Mouse (Mus musculus): Measurements from ENCODE around the gene Zmynd11. TPM values are rescaled to one million over a fixed set of nuclear protein-coding genes. Genes with fewer than 3 reads are reported as not detected.
A peak's percentile ranks its signal among the peaks of the same experiment; 100 is the strongest.

Gene Zmynd11
- polyA plus RNA-seq, 1 experiment from 2014 or later, result 198 TPM

- Histone ChIP-seq H3K4me1 (replicated peaks; ENCODE audit: control insufficient read depth, insufficient read depth, low read length) (peaks cover 25% of the 10 kb centered on the region), H3K27ac (ENCODE audit: low read length) (peak overlapping the region; percentile 98), H3K9ac (replicated peaks; ENCODE audit: low read depth, low read length) (peak overlapping the region; percentile 97), H3K36me3 (ENCODE audit: control insufficient read depth, insufficient read depth) (no peaks in the 10 kb centered on the region), H3K4me3 (replicated peaks; ENCODE audit: low read length) (peak overlapping the region; percentile 99), H3K9me3 (ENCODE audit: control insufficient read depth, low read length) (no peaks in the 10 kb centered on the region), H3K27me3 (replicated peaks; ENCODE audit: control insufficient read depth, insufficient read depth, low read length) (no peaks in the 10 kb centered on the region), H3K4me2 (ENCODE audit: low read length) (peak overlapping the region; percentile 83)
- under 1% methylated on average over 61 of the region's 111 CpGs for WGBS
- peak; percentile 77 for ATAC-seq
Measured at GRCm38 (mm10) chr13:9763828-9764645, 1.1 kb downstream of the Zmynd11 start.

- Histone ChIP-seq H3K36me3 (ENCODE audit: control insufficient read depth, insufficient read depth) (no peaks in the 10 kb centered on the region), H3K9me3 (ENCODE audit: control insufficient read depth, low read length) (no peaks in the 10 kb centered on the region), H3K4me3 (replicated peaks; ENCODE audit: low read length) (peak overlapping the region; percentile 99), H3K4me1 (replicated peaks; ENCODE audit: control insufficient read depth, insufficient read depth, low read length) (peaks cover 30% of the 10 kb centered on the region), H3K27me3 (replicated peaks; ENCODE audit: control insufficient read depth, insufficient read depth, low read length) (no peaks in the 10 kb centered on the region), H3K27ac (ENCODE audit: low read length) (peak overlapping the region; percentile 98), H3K4me2 (ENCODE audit: low read length) (peak overlapping the region; percentile 83), H3K9ac (replicated peaks; ENCODE audit: low read depth, low read length) (peak overlapping the region; percentile 97)
- peak; percentile 10 for ATAC-seq
- 2% methylated on average over 21 of the region's 21 CpGs for WGBS
Measured at GRCm38 (mm10) chr13:9763100-9763827, 1.9 kb downstream of the Zmynd11 start.

GRCm38 (mm10) chr13:9760057-9760456 lies 5.1 kb downstream of the Zmynd11 start:
- no peak overlapping the region for H3K4me3 ChIP-seq (replicated peaks; ENCODE audit: low read length)
- peaks cover 26% of the 10 kb centered on the region for H3K4me1 ChIP-seq (replicated peaks; ENCODE audit: control insufficient read depth, insufficient read depth, low read length)
- H3K4me2 ChIP-seq (ENCODE audit: low read length), result no peak overlapping the region
- 15% methylated on average over 6 of the region's 6 CpGs for WGBS
- H3K36me3 ChIP-seq (ENCODE audit: control insufficient read depth, insufficient read depth), result no peaks in the 10 kb centered on the region
- peak; percentile 18; the same call in 1 of the 2 replicates for ATAC-seq
- no peaks in the 10 kb centered on the region for H3K27me3 ChIP-seq (replicated peaks; ENCODE audit: control insufficient read depth, insufficient read depth, low read length)
- no peak overlapping the region for H3K9ac ChIP-seq (replicated peaks; ENCODE audit: low read depth, low read length)
- no peaks in the 10 kb centered on the region for H3K9me3 ChIP-seq (ENCODE audit: control insufficient read depth, low read length)
- no peak overlapping the region for H3K27ac ChIP-seq (ENCODE audit: low read length)

- Histone ChIP-seq H3K36me3 (ENCODE audit: control insufficient read depth, insufficient read depth) (no peaks in the 10 kb centered on the region), H3K27me3 (replicated peaks; ENCODE audit: control insufficient read depth, insufficient read depth, low read length) (no peaks in the 10 kb centered on the region), H3K9ac (replicated peaks; ENCODE audit: low read depth, low read length) (no peak overlapping the region), H3K9me3 (ENCODE audit: control insufficient read depth, low read length) (no peaks in the 10 kb centered on the region), H3K27ac (ENCODE audit: low read length) (no peak overlapping the region; the same call in 1 of the 2 replicates), H3K4me3 (replicated peaks; ENCODE audit: low read length) (no peak overlapping the region), H3K4me2 (ENCODE audit: low read length) (peak overlapping the region; percentile 2), H3K4me1 (replicated peaks; ENCODE audit: control insufficient read depth, insufficient read depth, low read length) (peaks cover 28% of the 10 kb centered on the region)
- WGBS, result 12% methylated on average over 9 of the region's 9 CpGs
- peak; percentile 77 for ATAC-seq
Measured at GRCm38 (mm10) chr13:9757842-9758491, 7.2 kb downstream of the Zmynd11 start.

GRCm38 (mm10) chr13:9753706-9754105 lies 11.4 kb downstream of the Zmynd11 start:
- Histone ChIP-seq H3K27ac (ENCODE audit: low read length) (no peak overlapping the region), H3K9ac (replicated peaks; ENCODE audit: low read depth, low read length) (no peak overlapping the region), H3K4me3 (replicated peaks; ENCODE audit: low read length) (no peak overlapping the region), H3K9me3 (ENCODE audit: control insufficient read depth, low read length) (no peaks in the 10 kb centered on the region), H3K4me2 (ENCODE audit: low read length) (no peak overlapping the region), H3K4me1 (replicated peaks; ENCODE audit: control insufficient read depth, insufficient read depth, low read length) (peaks cover 19% of the 10 kb centered on the region), H3K27me3 (replicated peaks; ENCODE audit: control insufficient read depth, insufficient read depth, low read length) (no peaks in the 10 kb centered on the region), H3K36me3 (ENCODE audit: control insufficient read depth, insufficient read depth) (no peaks in the 10 kb centered on the region)
- WGBS, result 47% methylated on average over 3 of the region's 3 CpGs
- no peak for ATAC-seq

GRCm38 (mm10) chr13:9750320-9750719 lies 14.8 kb downstream of the Zmynd11 start:
- Histone ChIP-seq H3K4me2 (ENCODE audit: low read length) (no peak overlapping the region), H3K36me3 (ENCODE audit: control insufficient read depth, insufficient read depth) (no peaks in the 10 kb centered on the region), H3K27ac (ENCODE audit: low read length) (no peak overlapping the region), H3K4me1 (replicated peaks; ENCODE audit: control insufficient read depth, insufficient read depth, low read length) (peaks cover 9% of the 10 kb centered on the region), H3K4me3 (replicated peaks; ENCODE audit: low read length) (no peak overlapping the region), H3K9me3 (ENCODE audit: control insufficient read depth, low read length) (no peaks in the 10 kb centered on the region), H3K27me3 (replicated peaks; ENCODE audit: control insufficient read depth, insufficient read depth, low read length) (no peaks in the 10 kb centered on the region), H3K9ac (replicated peaks; ENCODE audit: low read depth, low read length) (no peak overlapping the region)
- ATAC-seq, result peak; percentile 53
- 13% methylated on average over 1 of the region's 1 CpGs for WGBS

- 80% methylated on average over 4 of the region's 4 CpGs for WGBS
- Histone ChIP-seq H3K9ac (replicated peaks; ENCODE audit: low read depth, low read length) (no peak overlapping the region), H3K4me3 (replicated peaks; ENCODE audit: low read length) (no peak overlapping the region), H3K36me3 (ENCODE audit: control insufficient read depth, insufficient read depth) (no peaks in the 10 kb centered on the region), H3K9me3 (ENCODE audit: control insufficient read depth, low read length) (no peaks in the 10 kb centered on the region), H3K27me3 (replicated peaks; ENCODE audit: control insufficient read depth, insufficient read depth, low read length) (no peaks in the 10 kb centered on the region), H3K27ac (ENCODE audit: low read length) (no peak overlapping the region), H3K4me1 (replicated peaks; ENCODE audit: control insufficient read depth, insufficient read depth, low read length) (peaks cover 9% of the 10 kb centered on the region), H3K4me2 (ENCODE audit: low read length) (no peak overlapping the region)
- ATAC-seq, result no peak
Measured at GRCm38 (mm10) chr13:9749796-9750195, 15.3 kb downstream of the Zmynd11 start.

- Histone ChIP-seq H3K27ac (ENCODE audit: low read length) (no peak overlapping the region), H3K36me3 (ENCODE audit: control insufficient read depth, insufficient read depth) (no peaks in the 10 kb centered on the region), H3K9me3 (ENCODE audit: control insufficient read depth, low read length) (no peaks in the 10 kb centered on the region), H3K27me3 (replicated peaks; ENCODE audit: control insufficient read depth, insufficient read depth, low read length) (no peaks in the 10 kb centered on the region), H3K4me1 (replicated peaks; ENCODE audit: control insufficient read depth, insufficient read depth, low read length) (peaks cover 14% of the 10 kb centered on the region), H3K4me3 (replicated peaks; ENCODE audit: low read length) (no peak overlapping the region), H3K4me2 (ENCODE audit: low read length) (no peak overlapping the region), H3K9ac (replicated peaks; ENCODE audit: low read depth, low read length) (no peak overlapping the region)
- WGBS, result 59% methylated on average over 2 of the region's 2 CpGs
- ATAC-seq, result peak; percentile 85
Measured at GRCm38 (mm10) chr13:9738190-9738589, 26.9 kb downstream of the Zmynd11 start.

GRCm38 (mm10) chr13:9737024-9737423 lies 28.1 kb downstream of the Zmynd11 start:
- no peak for ATAC-seq
- 80% methylated on average over 5 of the region's 5 CpGs for WGBS
- H3K4me1 ChIP-seq (replicated peaks; ENCODE audit: control insufficient read depth, insufficient read depth, low read length), result peaks cover 13% of the 10 kb centered on the region

More at GRCm38 (mm10) chr13:9737024-9737423, 28.1 kb downstream of the Zmynd11 start:
- Histone ChIP-seq H3K36me3 (ENCODE audit: control insufficient read depth, insufficient read depth) (no peaks in the 10 kb centered on the region), H3K9ac (replicated peaks; ENCODE audit: low read depth, low read length) (no peak overlapping the region), H3K9me3 (ENCODE audit: control insufficient read depth, low read length) (no peaks in the 10 kb centered on the region), H3K27ac (ENCODE audit: low read length) (no peak overlapping the region), H3K27me3 (replicated peaks; ENCODE audit: control insufficient read depth, insufficient read depth, low read length) (no peaks in the 10 kb centered on the region), H3K4me3 (replicated peaks; ENCODE audit: low read length) (no peak overlapping the region), H3K4me2 (ENCODE audit: low read length) (no peak overlapping the region)
